Mouse (Mus musculus) forebrain, postnatal 0 days (tissue): ENCODE measurements around the gene Asic2. TPM values are rescaled to one million over a fixed set of nuclear protein-coding genes. Genes with fewer than 3 reads are reported as not detected.

Experiments
- ATAC-seq: fragments of 200-750 bp; cut with Nextera tagmentation; 2 replicates; pipeline ENCODE4 v1.8.0; 2017; ENCODE audit warnings: mild to moderate bottlenecking, moderate library complexity
- DNase-seq: peaks from one replicate; pipeline ENCODE4 v3.0.0-alpha.2; 2015
- H3K27ac ChIP-seq: fragments of 300-500 bp; sonication (generic); 2 replicates; pipeline ENCODE4 v1.5.1; 2014; ENCODE audit warnings: low read depth, mild to moderate bottlenecking, antibody characterized with exemption, low read length, moderate library complexity, mixed read lengths
- H3K27me3 ChIP-seq: fragments of 300-500 bp; sonication (generic); 2 replicates; pipeline ENCODE4 v1.6.1; 2014; ENCODE audit warnings: mild to moderate bottlenecking, low read length, mixed read lengths; ENCODE audit not compliant: insufficient read depth
- H3K36me3 ChIP-seq: fragments of 300-500 bp; sonication (generic); 2 replicates; pipeline ENCODE4 v1.6.1; 2014; ENCODE audit warnings: mild to moderate bottlenecking, moderate library complexity; ENCODE audit not compliant: insufficient read depth
- H3K4me1 ChIP-seq: fragments of 300-500 bp; sonication (generic); 2 replicates; pipeline ENCODE4 v1.6.1; 2014; ENCODE audit warnings: antibody characterized with exemption; ENCODE audit not compliant: insufficient read depth
- H3K4me2 ChIP-seq: fragments of 300-500 bp; sonication (generic); 2 replicates; pipeline ENCODE4 v1.6.1; 2014; ENCODE audit warnings: low read depth, mild to moderate bottlenecking, moderate library complexity
- H3K4me3 ChIP-seq: fragments of 300-500 bp; sonication (generic); 2 replicates; pipeline ENCODE4 v1.5.1; 2014; ENCODE audit warnings: low read depth, low read length, mixed read lengths
- H3K9ac ChIP-seq: fragments of 300-500 bp; sonication (generic); 2 replicates; pipeline ENCODE4 v1.6.1; 2014; ENCODE audit warnings: mild to moderate bottlenecking
- H3K9me3 ChIP-seq: fragments of 300-500 bp; sonication (generic); 2 replicates; pipeline ENCODE4 v1.6.1; 2016; ENCODE audit warnings: low read length
- CTCF ChIP-seq: sonication (generic); IDR thresholded peaks from 2 replicates; pipeline ENCODE4 v1.5.1; 2016; ENCODE audit warnings: antibody characterized with exemption, control low read depth, low read depth
- WGBS: fragments of 180-500 bp; shearing (Covaris S2); extraction: QIAGEN DNeasy Blood & Tissue Kit; methylation state at CpG from one replicate; pipeline ENCODE4 v1.1.7; 2014; 5-methylcytosine and 5-hydroxymethylcytosine counted together
- polyA plus RNA-seq: library from polyadenylated mRNA; unstranded; fragments of >200 nt; fragmentation: Nextera tagmentation; extraction: Ambion mirVana; gene quantifications from 2 replicates; pipeline ENCODE4 v1.2.1, GENCODE M21; 2015
- total RNA-seq: library from RNA; depleted of rRNA; stranded (reverse); fragments of >200 nt; gene quantifications from 2 replicates; pipeline ENCODE4 v1.2.3, GENCODE M21; 2014

The Asic2 gene
- total and polyA plus RNA-seq, 2 experiments from 2014 or later, result 15.5 to 37.2 TPM

DNA sequence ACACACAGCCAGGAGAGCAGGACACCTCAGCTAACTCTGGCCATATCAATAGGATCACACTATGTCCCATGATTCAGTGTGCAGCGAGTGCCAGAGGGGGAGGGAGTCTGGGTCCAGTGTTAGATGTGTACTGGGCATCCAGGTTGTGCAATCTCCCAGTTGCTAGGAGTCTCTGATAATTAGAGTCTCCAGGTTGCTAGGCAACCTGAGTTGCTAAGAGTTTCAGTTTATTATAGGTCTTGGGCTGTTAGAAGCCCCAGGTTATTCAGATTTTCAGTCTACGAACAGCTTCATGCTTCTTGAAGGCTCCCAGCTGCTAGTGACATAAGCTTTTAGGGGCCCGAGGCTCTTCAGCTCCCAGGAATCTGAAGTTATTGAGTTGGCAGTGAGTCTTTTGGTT is 1115.2 kb downstream of the Asic2 start:
- no peak overlapping the region for H3K4me2 ChIP-seq

DNA sequence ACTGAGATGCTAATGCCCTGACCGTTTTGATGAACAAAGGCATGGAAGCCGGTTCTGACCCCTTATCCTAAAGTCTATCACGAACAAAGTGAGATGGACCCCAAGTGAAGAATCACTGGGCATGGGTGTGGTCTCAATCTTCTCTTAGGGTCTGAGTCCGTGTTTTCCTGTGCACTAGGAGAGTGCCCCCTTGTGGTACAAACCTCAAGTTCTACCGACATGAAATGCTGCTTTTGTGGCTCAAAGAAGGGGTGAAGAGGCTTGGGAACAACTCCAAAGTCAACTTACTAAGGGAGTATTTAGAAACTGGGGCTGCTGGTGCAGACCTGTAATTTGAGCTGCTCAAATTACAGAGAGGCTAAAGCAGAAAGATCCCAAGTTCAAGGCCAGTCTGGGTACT is 1116.4 kb downstream of the Asic2 start:
- DNase-seq, result no peak

More for the DNA sequence above, 1115.2 kb downstream of the Asic2 start:
- Histone ChIP-seq H3K27me3 (no peaks in the 10 kb centered on the region), H3K36me3 (no peaks in the 10 kb centered on the region), H3K9ac (no peak overlapping the region), H3K4me3 (no peak overlapping the region), H3K27ac (0 out of 2 replicates have a peak overlapping the region, but pooled peaks have one; percentile 15), H3K9me3 (no peaks in the 10 kb centered on the region), H3K4me1 (peaks cover 7% of the 10 kb centered on the region; the same call in 1 of the 2 replicates)
- TF ChIP-seq CTCF, result no peak
- ATAC-seq, result peak; percentile 84
- WGBS, result 20% methylated on average over 3 of the region's 3 CpGs
- peak; percentile 55 for DNase-seq

DNA sequence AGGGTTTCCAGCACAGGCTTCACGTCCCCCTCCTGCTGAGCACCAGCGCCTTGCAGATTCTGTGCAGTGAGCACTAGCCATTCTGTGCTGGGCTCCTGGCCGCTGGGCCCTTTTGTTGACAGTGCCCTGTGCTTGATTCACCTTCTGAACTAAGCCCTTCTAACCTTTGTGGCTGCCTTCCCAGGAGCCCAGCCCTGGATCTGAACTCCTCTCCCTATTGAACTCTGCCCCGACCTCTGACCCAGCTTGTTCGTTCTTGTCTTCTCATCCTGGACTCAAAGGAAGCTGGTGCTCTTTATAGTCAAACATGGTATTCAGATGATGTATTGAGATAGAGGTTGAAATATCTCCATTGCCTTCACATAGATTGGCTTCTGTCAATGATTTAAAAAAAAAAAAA is 1120.1 kb downstream of the Asic2 start:
- H3K36me3 ChIP-seq, result no peaks in the 10 kb centered on the region
- ATAC-seq (no peak), DNase-seq (no peak)
- H3K4me1 ChIP-seq, result peaks cover 4% of the 10 kb centered on the region; the same call in 1 of the 2 replicates
- no peak overlapping the region for H3K27ac ChIP-seq
- TF ChIP-seq CTCF, result no peak
- no peak overlapping the region for H3K4me2 ChIP-seq
- H3K9ac ChIP-seq, result no peak overlapping the region
- 65% methylated on average over 5 of the region's 5 CpGs for WGBS
- no peak overlapping the region for H3K4me3 ChIP-seq
- no peaks in the 10 kb centered on the region for H3K27me3 ChIP-seq
- no peaks in the 10 kb centered on the region for H3K9me3 ChIP-seq

More for the DNA sequence above, 1116.4 kb downstream of the Asic2 start:
- Histone ChIP-seq H3K4me1 (peaks cover 7% of the 10 kb centered on the region; the same call in 1 of the 2 replicates), H3K4me2 (no peak overlapping the region), H3K27ac (no peak overlapping the region), H3K27me3 (no peaks in the 10 kb centered on the region), H3K9ac (no peak overlapping the region), H3K4me3 (no peak overlapping the region), H3K36me3 (no peaks in the 10 kb centered on the region), H3K9me3 (no peaks in the 10 kb centered on the region)
- 54% methylated on average over 5 of the region's 5 CpGs for WGBS
- peak; percentile 48 for TF ChIP-seq CTCF
- no peak for ATAC-seq

DNA sequence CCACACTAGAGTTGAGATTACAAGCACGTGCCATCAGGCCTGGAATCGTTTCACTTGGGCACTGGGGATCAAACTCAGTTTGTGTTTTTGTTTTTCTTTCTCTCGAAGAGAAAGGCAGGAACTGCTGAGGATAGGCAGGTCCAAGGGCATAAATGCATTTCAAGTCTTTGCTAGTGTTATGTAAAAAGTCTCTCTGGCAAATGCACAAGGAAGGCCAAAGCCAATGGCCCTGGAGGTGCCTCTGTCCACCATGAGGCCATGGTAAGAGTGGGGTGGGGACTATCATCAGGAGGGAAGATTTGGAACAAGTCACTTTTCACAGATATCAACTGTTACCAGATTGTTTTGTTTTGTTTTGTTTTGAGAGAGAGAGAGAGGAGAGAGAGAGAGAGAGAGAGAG is 1122.1 kb downstream of the Asic2 start:
- Histone ChIP-seq H3K4me3 (no peak overlapping the region), H3K4me1 (no peaks in the 10 kb centered on the region), H3K27me3 (no peaks in the 10 kb centered on the region), H3K27ac (no peak overlapping the region), H3K9me3 (no peaks in the 10 kb centered on the region), H3K36me3 (no peaks in the 10 kb centered on the region), H3K4me2 (no peak overlapping the region), H3K9ac (no peak overlapping the region)
- ATAC-seq (no peak), DNase-seq (no peak)
- WGBS, result 40% methylated on average over 3 of the region's 3 CpGs
- no peak for TF ChIP-seq CTCF

DNA sequence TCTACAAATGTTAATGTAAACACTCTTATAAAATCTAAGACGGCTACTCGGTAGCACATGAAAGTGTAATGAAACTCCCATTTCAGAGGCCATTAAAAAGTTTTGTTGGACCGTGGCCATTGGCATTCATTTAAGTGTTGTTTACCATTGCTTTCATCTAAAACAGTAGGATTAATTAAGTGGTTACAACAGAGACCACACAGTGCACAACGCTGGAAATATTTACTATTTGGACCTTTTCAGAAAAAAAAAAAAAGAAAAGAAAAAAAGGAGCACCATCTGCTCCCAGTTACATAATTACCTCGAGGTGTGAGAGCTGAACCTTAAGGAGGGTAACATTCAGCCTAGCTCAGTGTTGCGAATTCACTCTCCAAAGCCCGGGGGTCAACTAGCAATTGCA is 1122.8 kb downstream of the Asic2 start:
- no peak overlapping the region for H3K4me2 ChIP-seq
- no peaks in the 10 kb centered on the region for H3K27me3 ChIP-seq
- DNase-seq, result no peak
- 25% methylated on average over 7 of the region's 7 CpGs for WGBS
- no peak for ATAC-seq
- H3K4me1 ChIP-seq, result no peaks in the 10 kb centered on the region
- no peak for TF ChIP-seq CTCF
- H3K9me3 ChIP-seq, result no peaks in the 10 kb centered on the region
- no peak overlapping the region for H3K4me3 ChIP-seq
- no peak overlapping the region for H3K27ac ChIP-seq
- H3K9ac ChIP-seq, result no peak overlapping the region
- no peaks in the 10 kb centered on the region for H3K36me3 ChIP-seq

DNA sequence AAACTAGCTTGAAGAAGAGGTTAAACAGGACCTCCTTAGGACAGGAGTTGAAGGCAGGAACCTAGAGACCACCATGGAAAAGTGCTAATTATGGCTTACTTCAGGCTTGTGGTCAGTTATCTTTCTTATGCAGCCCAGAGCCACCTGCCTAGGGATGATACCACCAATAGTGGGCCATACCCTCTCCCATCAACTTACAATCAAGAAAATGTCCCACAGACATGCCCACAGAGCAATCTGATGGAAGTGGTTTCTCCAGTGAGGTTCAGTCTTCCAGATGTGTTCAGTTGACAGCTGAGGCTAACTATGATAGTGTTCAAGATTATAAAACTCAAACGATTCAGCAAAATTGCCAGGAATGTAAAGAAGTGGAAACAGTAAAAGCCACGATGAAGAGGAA is 1124.8 kb downstream of the Asic2 start:
- no peaks in the 10 kb centered on the region for H3K9me3 ChIP-seq
- no peaks in the 10 kb centered on the region for H3K4me1 ChIP-seq
- H3K27ac ChIP-seq, result no peak overlapping the region
- WGBS, result 93% methylated on average over 2 of the region's 2 CpGs
- no peaks in the 10 kb centered on the region for H3K27me3 ChIP-seq
- H3K4me3 ChIP-seq, result no peak overlapping the region
- H3K4me2 ChIP-seq, result no peak overlapping the region
- ATAC-seq (no peak), DNase-seq (no peak)
- TF ChIP-seq CTCF, result no peak
- H3K36me3 ChIP-seq, result no peaks in the 10 kb centered on the region
- H3K9ac ChIP-seq, result no peak overlapping the region

DNA sequence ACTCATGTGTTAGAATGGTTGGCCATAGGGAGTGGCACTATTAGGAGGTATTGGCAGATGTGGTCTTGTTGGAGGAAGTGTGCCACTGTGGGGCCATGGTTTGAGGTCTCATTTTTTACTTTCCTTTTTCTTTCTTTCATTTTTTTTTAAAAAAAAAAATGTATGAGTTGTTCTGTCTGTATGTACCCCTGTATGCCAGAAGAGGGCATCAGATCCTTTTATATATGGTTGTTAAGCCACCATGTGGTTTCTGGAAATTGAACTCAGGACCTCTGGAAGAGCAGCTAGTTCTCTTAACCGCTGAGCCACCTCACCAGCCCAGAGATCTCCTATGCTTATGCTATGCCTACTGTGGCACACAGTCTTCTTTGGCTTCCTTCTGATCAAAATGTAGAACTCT is 1129.5 kb downstream of the Asic2 start:
- Histone ChIP-seq H3K4me3 (no peak overlapping the region), H3K27me3 (no peaks in the 10 kb centered on the region), H3K4me2 (no peak overlapping the region), H3K9ac (no peak overlapping the region), H3K36me3 (no peaks in the 10 kb centered on the region), H3K4me1 (no peaks in the 10 kb centered on the region), H3K9me3 (no peaks in the 10 kb centered on the region), H3K27ac (no peak overlapping the region)
- DNase-seq, result no peak
- WGBS, result 79% methylated on average over 1 of the region's 1 CpGs
- peak; percentile 49 for TF ChIP-seq CTCF
- no peak for ATAC-seq

DNA sequence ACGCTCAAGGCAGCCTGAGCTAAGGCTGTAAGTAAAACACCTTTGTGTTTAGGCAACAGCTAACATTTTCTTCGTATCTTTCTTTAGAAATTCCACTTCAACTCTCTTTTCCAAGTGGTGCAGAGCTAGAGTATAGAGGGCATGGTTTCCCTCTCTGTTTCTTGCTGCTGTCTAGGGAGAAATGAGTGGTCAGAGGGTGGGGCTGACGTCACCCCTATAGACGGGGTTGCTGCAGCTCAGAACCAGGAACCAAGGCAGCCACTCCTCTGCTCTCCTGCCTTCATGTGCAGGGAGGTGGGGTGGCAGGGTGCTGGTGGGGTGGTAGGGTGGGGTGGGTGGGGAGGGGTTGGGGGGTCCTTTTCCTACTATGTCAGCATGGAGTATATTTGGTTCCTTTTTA is 1132.4 kb downstream of the Asic2 start:
- Histone ChIP-seq H3K27ac (no peak overlapping the region), H3K36me3 (no peaks in the 10 kb centered on the region), H3K4me1 (no peaks in the 10 kb centered on the region), H3K9ac (no peak overlapping the region), H3K4me2 (no peak overlapping the region), H3K9me3 (no peaks in the 10 kb centered on the region), H3K4me3 (no peak overlapping the region), H3K27me3 (no peaks in the 10 kb centered on the region)
- TF ChIP-seq CTCF, result no peak
- DNase-seq (no peak), ATAC-seq (no peak)
- WGBS, result 82% methylated on average over 4 of the region's 4 CpGs
